Mouse (Mus musculus): ENCODE measurements at regions not wholly inside any gene's neighbourhood (a gene's known extent, or its start where the extent isn't known, plus 50 kb on each side); places are given as distances from the start of the nearest gene placed in this dataset.
A peak's percentile ranks its signal among the peaks of the same experiment; 100 is the strongest.

DNA sequence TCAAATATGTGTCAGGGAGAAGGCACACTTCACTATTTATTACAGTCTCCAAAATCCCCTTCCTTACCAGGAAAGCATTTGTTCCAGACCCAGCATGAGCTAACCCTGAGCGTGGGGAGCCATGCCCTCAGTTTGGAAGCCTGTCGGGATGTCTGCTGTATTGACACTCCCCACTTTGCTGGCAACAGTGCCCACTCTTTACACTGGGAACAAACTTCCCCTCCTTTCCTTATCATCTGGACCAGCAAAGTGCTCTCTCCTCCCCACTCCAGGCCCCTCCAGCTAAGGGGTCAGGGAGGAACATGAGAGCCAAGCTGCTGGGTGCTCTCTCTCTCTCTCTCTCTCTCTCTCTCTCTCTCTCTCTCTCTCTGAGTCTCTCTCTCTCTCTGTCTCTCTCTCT, 310.7 kb upstream of the 1700056E22Rik start:
- H3K9me3 ChIP-seq (replicated peaks; ENCODE audit: control insufficient read depth, low read length), result no peaks in the 10 kb centered on the region
- no peak overlapping the region for H3K4me3 ChIP-seq (ENCODE audit: low read depth, low read length)
- H3K27me3 ChIP-seq (ENCODE audit: control insufficient read depth, insufficient read depth, low read depth, low read length), result no peaks in the 10 kb centered on the region
- no peaks in the 10 kb centered on the region for H3K4me1 ChIP-seq (ENCODE audit: control insufficient read depth, low read depth, low read length)
- no peak for ATAC-seq (ENCODE audit: low read depth)
- H3K4me2 ChIP-seq (ENCODE audit: low read depth, low read length), result no peak overlapping the region
- H3K27ac ChIP-seq (ENCODE audit: low read length), result no peak overlapping the region
- WGBS (ENCODE audit: insufficient replicate concordance), result 57% methylated on average over 2 of the region's 2 CpGs
- H3K36me3 ChIP-seq (ENCODE audit: control insufficient read depth, insufficient read depth), result no peaks in the 10 kb centered on the region
- no peak overlapping the region for H3K9ac ChIP-seq (ENCODE audit: low read depth, low read length)

DNA sequence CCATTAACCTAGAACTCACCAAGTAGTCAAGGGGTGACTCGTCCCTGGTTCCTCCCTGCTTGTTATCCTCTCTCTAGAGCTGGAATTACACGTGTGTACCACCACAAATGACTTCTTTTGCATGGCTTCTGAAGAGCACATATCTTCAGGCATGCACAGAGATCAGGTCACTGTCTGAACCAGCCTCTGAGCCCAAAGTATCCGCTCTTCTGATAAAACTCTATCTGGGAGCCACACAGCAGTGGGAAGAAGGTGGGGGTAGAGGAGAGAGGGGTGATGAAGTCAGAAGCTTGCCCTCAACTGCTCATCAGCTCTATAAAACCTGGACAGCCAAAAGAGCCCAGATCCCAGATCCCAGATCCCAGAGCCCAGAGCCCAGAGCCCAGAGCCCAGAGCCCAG, 301.9 kb upstream of the 1700056E22Rik start:
- Histone ChIP-seq H3K4me3 (ENCODE audit: low read depth, low read length) (no peak overlapping the region), H3K27me3 (ENCODE audit: control insufficient read depth, insufficient read depth, low read depth, low read length) (no peaks in the 10 kb centered on the region), H3K9ac (ENCODE audit: low read depth, low read length) (no peak overlapping the region), H3K36me3 (ENCODE audit: control insufficient read depth, insufficient read depth) (no peaks in the 10 kb centered on the region), H3K27ac (ENCODE audit: low read length) (no peak overlapping the region), H3K9me3 (replicated peaks; ENCODE audit: control insufficient read depth, low read length) (no peaks in the 10 kb centered on the region), H3K4me1 (ENCODE audit: control insufficient read depth, low read depth, low read length) (no peaks in the 10 kb centered on the region), H3K4me2 (ENCODE audit: low read depth, low read length) (no peak overlapping the region)
- WGBS (ENCODE audit: insufficient replicate concordance), result 56% methylated on average over 3 of the region's 3 CpGs
- no peak for ATAC-seq (ENCODE audit: low read depth)

DNA sequence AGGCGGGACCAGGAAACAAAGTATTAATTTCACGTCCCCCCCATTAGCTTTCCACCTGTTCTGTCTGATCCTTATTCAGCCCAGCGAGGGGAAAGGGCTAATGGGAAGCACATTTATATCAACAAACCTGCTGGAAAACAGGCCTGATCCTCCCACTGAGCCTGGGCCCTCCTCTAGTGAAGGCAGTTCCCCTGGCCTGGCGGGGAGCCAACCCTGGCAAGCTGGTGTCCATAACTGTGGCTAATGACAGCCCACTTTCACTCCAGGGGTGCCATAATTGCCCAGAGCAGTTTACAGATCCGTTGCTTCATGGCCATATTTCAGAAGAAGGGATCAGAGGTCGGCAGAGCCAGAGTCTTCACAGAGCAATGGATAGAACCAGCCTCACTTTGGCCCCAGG, 301.2 kb upstream of the 1700056E22Rik start:
- no peaks in the 10 kb centered on the region for H3K36me3 ChIP-seq (ENCODE audit: control insufficient read depth, insufficient read depth)
- ATAC-seq (ENCODE audit: low read depth), result no peak
- WGBS (ENCODE audit: insufficient replicate concordance), result 50% methylated on average over 6 of the region's 6 CpGs
- H3K4me1 ChIP-seq (ENCODE audit: control insufficient read depth, low read depth, low read length), result no peaks in the 10 kb centered on the region
- no peaks in the 10 kb centered on the region for H3K9me3 ChIP-seq (replicated peaks; ENCODE audit: control insufficient read depth, low read length)
- H3K4me2 ChIP-seq (ENCODE audit: low read depth, low read length), result no peak overlapping the region
- H3K27ac ChIP-seq (ENCODE audit: low read length), result no peak overlapping the region
- no peaks in the 10 kb centered on the region for H3K27me3 ChIP-seq (ENCODE audit: control insufficient read depth, insufficient read depth, low read depth, low read length)
- H3K4me3 ChIP-seq (ENCODE audit: low read depth, low read length), result no peak overlapping the region
- no peak overlapping the region for H3K9ac ChIP-seq (ENCODE audit: low read depth, low read length)

DNA sequence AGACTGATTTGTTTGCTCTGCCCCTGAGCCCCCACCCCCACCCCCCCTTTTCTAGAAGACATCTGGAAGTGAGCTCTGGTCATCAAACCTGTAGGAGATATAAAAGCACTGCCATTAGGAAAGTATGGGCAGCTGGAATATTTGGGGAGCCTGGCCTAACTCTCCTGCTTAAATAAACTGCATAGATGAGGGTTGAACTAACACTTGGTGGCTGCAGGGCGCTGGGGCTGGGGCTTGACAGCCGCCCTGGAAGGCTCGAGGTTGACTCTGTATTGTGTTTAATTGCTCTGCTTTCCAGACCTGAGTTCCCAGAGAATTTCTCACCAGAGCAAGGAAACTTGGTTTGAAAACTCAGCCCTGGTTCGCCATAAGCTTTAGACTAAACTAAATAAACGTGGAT, 300.7 kb upstream of the 1700056E22Rik start:
- 52% methylated on average over 5 of the region's 5 CpGs for WGBS (ENCODE audit: insufficient replicate concordance)
- Histone ChIP-seq H3K4me3 (ENCODE audit: low read depth, low read length) (no peak overlapping the region), H3K27me3 (ENCODE audit: control insufficient read depth, insufficient read depth, low read depth, low read length) (no peaks in the 10 kb centered on the region), H3K4me1 (ENCODE audit: control insufficient read depth, low read depth, low read length) (no peaks in the 10 kb centered on the region), H3K4me2 (ENCODE audit: low read depth, low read length) (no peak overlapping the region), H3K9ac (ENCODE audit: low read depth, low read length) (no peak overlapping the region), H3K9me3 (replicated peaks; ENCODE audit: control insufficient read depth, low read length) (no peaks in the 10 kb centered on the region), H3K27ac (ENCODE audit: low read length) (no peak overlapping the region), H3K36me3 (ENCODE audit: control insufficient read depth, insufficient read depth) (no peaks in the 10 kb centered on the region)
- no peak for ATAC-seq (ENCODE audit: low read depth)

DNA sequence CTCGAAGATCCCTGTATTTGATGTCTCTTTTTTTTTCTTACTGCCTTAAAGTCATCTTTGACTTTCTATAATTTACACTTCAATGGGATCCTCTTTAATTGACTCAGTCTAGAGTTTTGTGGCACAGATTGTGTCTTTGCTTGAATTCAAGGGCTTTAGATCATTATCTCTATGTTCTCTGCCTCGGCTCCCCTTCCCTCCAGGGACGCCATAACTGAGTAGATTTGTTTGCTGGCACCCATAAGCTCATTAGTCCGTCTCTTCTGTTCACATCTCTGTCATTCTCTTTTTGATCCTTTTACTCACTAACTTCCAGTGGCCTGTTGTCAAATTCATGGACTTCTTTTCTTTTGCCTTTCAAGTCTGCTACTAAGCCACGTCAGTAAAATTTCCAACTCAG, 299.0 kb upstream of the 1700056E22Rik start:
- Histone ChIP-seq H3K27ac (ENCODE audit: low read length) (no peak overlapping the region), H3K4me3 (ENCODE audit: low read depth, low read length) (no peak overlapping the region), H3K4me2 (ENCODE audit: low read depth, low read length) (no peak overlapping the region), H3K9me3 (replicated peaks; ENCODE audit: control insufficient read depth, low read length) (no peaks in the 10 kb centered on the region), H3K27me3 (ENCODE audit: control insufficient read depth, insufficient read depth, low read depth, low read length) (no peaks in the 10 kb centered on the region), H3K36me3 (ENCODE audit: control insufficient read depth, insufficient read depth) (no peaks in the 10 kb centered on the region), H3K4me1 (ENCODE audit: control insufficient read depth, low read depth, low read length) (no peaks in the 10 kb centered on the region), H3K9ac (ENCODE audit: low read depth, low read length) (no peak overlapping the region)
- WGBS (ENCODE audit: insufficient replicate concordance), result 55% methylated on average over 5 of the region's 5 CpGs
- no peak for ATAC-seq (ENCODE audit: low read depth)

DNA sequence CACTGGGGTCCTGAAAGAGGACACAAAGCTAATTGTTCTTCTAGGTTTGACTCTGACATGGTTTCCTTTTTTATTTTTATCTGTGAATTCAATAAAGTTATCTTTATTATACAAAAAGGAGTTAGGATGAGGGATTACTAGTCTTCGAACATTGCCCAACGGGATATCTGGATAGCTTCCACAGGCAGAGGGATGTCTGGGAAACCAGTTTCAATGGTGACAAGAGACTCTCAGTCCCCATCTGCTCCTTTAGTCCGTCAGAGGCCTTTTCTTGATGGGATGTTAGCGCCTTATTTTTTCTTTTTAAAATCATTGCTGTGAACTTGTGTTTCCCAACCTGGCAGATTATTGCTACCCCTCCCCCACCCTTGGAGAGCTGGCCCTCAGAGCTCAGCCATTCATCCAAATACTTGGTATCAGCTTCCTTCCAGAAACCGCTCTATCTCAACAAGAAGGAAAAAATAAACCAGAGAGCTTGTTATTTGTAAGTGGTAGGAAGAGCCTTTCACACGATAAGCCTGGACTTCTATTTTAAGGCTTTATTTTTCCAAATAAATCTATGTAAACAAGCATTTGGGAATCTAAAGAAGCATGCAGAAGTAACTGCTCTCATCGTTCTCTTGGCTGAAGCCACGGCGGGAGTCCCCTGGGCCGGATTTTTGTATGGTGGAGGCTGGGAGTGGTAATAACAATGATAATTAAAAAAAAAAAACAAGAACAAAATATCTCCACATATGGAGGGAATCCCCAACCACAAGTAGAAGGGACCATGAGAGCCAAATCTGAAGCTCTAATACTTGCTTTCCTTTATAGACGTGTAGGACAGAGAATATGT, 296.6 kb upstream of the 1700056E22Rik start:
- no peaks in the 10 kb centered on the region for H3K9me3 ChIP-seq (replicated peaks; ENCODE audit: control insufficient read depth, low read length)
- no peaks in the 10 kb centered on the region for H3K27me3 ChIP-seq (ENCODE audit: control insufficient read depth, insufficient read depth, low read depth, low read length)
- no peaks in the 10 kb centered on the region for H3K36me3 ChIP-seq (ENCODE audit: control insufficient read depth, insufficient read depth)
- H3K4me2 ChIP-seq (ENCODE audit: low read depth, low read length), result no peak overlapping the region
- H3K4me1 ChIP-seq (ENCODE audit: control insufficient read depth, low read depth, low read length), result no peaks in the 10 kb centered on the region
- no peak for ATAC-seq (ENCODE audit: low read depth)
- no peak overlapping the region for H3K9ac ChIP-seq (ENCODE audit: low read depth, low read length)
- H3K27ac ChIP-seq (ENCODE audit: low read length), result 0 out of 2 replicates have a peak overlapping the region, but pooled peaks have one; percentile 33
- no peak overlapping the region for H3K4me3 ChIP-seq (ENCODE audit: low read depth, low read length)
- WGBS (ENCODE audit: insufficient replicate concordance), result 49% methylated on average over 11 of the region's 11 CpGs

DNA sequence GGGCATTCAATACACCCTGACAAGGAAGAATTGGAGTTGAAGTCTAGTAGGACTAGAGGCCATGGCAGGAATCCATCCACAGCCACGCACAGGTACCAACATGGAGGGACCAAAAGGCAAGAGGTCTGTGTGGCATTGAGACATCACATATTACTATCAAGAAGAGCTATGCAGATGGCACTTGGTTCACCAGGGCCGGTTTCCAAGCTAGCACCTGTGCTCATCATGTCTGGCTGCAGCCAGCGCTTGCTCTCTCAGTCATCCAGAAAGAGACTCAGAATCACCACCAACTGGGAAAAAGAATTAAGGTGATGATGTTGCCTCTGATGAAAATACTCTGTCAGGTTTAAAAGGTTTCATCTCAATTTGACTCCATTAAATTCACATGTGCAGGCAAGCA, 292.1 kb upstream of the 1700056E22Rik start:
- Histone ChIP-seq H3K36me3 (ENCODE audit: control insufficient read depth, insufficient read depth) (no peaks in the 10 kb centered on the region), H3K9ac (ENCODE audit: low read depth, low read length) (no peak overlapping the region), H3K27me3 (ENCODE audit: control insufficient read depth, insufficient read depth, low read depth, low read length) (no peaks in the 10 kb centered on the region), H3K4me3 (ENCODE audit: low read depth, low read length) (no peak overlapping the region), H3K27ac (ENCODE audit: low read length) (no peak overlapping the region), H3K4me2 (ENCODE audit: low read depth, low read length) (no peak overlapping the region), H3K4me1 (ENCODE audit: control insufficient read depth, low read depth, low read length) (no peaks in the 10 kb centered on the region), H3K9me3 (replicated peaks; ENCODE audit: control insufficient read depth, low read length) (no peaks in the 10 kb centered on the region)
- WGBS (ENCODE audit: insufficient replicate concordance), result 68% methylated on average over 3 of the region's 3 CpGs
- no peak for ATAC-seq (ENCODE audit: low read depth)

DNA sequence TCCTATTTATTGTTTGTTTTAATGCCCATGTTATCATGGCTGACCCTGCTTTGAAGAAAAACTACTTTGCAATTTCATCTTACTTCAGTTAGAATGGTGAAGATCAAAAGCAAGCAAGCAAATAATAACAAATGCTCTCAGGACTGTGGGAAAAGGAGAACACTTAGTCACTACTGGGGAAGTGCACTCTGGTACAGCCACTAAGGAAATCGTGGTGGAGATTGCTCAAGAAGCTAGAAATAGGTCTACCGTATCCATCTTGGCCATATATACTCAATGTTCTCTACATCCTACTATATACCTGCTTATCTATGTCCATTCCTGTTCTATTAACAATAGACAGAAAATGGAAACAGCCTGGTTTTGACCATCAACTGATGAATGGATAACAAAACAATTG, 290.1 kb upstream of the 1700056E22Rik start:
- Histone ChIP-seq H3K9me3 (replicated peaks; ENCODE audit: control insufficient read depth, low read length) (no peaks in the 10 kb centered on the region), H3K4me3 (ENCODE audit: low read depth, low read length) (no peak overlapping the region), H3K27ac (ENCODE audit: low read length) (no peak overlapping the region), H3K27me3 (ENCODE audit: control insufficient read depth, insufficient read depth, low read depth, low read length) (no peaks in the 10 kb centered on the region), H3K9ac (ENCODE audit: low read depth, low read length) (no peak overlapping the region), H3K4me2 (ENCODE audit: low read depth, low read length) (no peak overlapping the region), H3K4me1 (ENCODE audit: control insufficient read depth, low read depth, low read length) (no peaks in the 10 kb centered on the region), H3K36me3 (ENCODE audit: control insufficient read depth, insufficient read depth) (no peaks in the 10 kb centered on the region)
- WGBS (ENCODE audit: insufficient replicate concordance), result 17% methylated on average over 2 of the region's 2 CpGs
- ATAC-seq (ENCODE audit: low read depth), result no peak

DNA sequence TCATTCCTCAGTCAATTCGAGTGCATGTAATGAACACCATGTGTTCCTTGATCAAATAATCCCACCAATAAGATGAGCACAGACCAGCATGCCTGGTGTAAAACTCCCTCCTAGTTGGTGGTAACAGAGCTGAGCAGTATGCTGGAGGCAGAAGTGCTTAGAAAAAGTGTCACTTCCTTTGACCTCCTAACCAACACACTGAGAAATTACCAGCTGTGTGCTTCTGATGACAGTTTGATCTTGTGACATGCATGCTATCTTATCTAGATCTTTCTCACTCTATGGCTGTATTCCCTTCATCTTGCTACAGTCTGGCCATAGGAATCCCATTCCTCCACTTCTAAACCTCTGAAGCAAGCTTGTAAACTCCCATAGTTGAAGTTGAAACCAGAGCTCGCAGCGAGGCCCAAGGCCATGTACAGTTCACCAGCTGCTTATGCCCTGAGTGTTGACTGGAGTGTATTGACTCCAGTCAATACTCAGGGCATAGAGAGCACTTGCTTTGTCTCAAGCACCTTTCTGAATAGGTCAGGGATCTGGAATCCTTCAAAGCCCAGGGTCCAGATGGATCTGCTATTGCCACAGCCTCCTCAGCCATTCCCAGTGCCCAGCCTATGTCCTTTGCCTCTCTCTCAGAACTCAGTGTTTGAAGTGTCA, 286.5 kb upstream of the 1700056E22Rik start:
- WGBS (ENCODE audit: insufficient replicate concordance), result 69% methylated on average over 3 of the region's 3 CpGs
- H3K9me3 ChIP-seq (replicated peaks; ENCODE audit: control insufficient read depth, low read length), result no peaks in the 10 kb centered on the region
- no peak overlapping the region for H3K27ac ChIP-seq (ENCODE audit: low read length)
- no peak for ATAC-seq (ENCODE audit: low read depth)
- no peak overlapping the region for H3K4me3 ChIP-seq (ENCODE audit: low read depth, low read length)
- no peaks in the 10 kb centered on the region for H3K27me3 ChIP-seq (ENCODE audit: control insufficient read depth, insufficient read depth, low read depth, low read length)
- H3K4me1 ChIP-seq (ENCODE audit: control insufficient read depth, low read depth, low read length), result no peaks in the 10 kb centered on the region
- H3K4me2 ChIP-seq (ENCODE audit: low read depth, low read length), result no peak overlapping the region
- no peak overlapping the region for H3K9ac ChIP-seq (ENCODE audit: low read depth, low read length)
- no peaks in the 10 kb centered on the region for H3K36me3 ChIP-seq (ENCODE audit: control insufficient read depth, insufficient read depth)
